Mouse (Mus musculus) c-Kit-negative CD71-positive TER-119-positive erythroid progenitor cells, embryonic 14.5 days (primary cell): ENCODE data around the gene Emilin1.

Experiments used
- DNase-seq: peaks from one replicate; pipeline ENCODE4 v3.0.0-alpha.2; 2013; ENCODE audit warnings: low read depth, low spot score

Emilin1 gene

GRCm38 (mm10) chr5:30925217-30925616, 12.0 kb downstream of the Emilin1 start:
- no peak for DNase-seq

DNA sequence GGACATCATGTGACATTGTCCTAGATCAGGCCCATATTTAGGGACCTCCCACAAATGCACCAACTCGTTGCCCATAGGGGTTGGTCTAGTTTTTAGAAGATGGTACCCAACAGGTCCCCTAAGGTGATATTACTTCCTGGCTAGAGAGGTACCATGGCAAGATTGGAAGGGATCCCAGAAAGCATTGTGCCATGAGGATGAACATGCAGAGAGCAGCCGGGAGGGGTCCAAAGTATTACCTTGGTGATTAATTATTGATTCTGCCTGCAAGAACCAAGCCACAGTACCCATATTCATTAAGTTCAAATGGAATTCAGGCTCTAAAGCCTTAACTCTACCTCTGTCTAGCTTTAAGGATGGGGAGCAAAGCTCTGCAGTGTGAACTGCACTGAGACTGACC, 12.9 kb downstream of the Emilin1 start:
- DNase-seq: no peak

- DNase-seq: no peak
These were observed 14.8 kb downstream of the Emilin1 start for GRCm38 (mm10) chr5:30927945-30928529.

GRCm38 (mm10) chr5:30930121-30930520, 16.9 kb downstream of the Emilin1 start:
- DNase-seq: no peak

DNA sequence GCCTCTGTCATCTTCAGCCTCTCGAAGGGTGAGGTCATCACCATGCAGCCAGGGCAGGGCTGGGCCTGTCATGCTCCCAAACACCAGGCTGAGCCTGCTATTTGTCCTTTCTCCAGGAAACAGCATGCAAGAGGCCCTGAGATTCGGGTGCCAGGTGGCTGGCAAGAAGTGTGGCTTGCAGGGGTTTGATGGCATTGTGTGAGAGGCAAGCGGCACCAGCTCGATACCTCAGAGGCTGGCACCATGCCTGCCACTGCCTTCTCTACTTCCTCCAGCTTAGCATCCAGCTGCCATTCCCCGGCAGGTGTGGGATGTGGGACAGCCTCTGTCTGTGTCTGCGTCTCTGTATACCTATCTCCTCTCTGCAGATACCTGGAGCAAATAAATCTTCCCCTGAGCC, 17.6 kb downstream of the Emilin1 start:
- no peak for DNase-seq

- no peak for DNase-seq
These were observed 18.2 kb downstream of the Emilin1 start for GRCm38 (mm10) chr5:30931378-30931777.

DNA sequence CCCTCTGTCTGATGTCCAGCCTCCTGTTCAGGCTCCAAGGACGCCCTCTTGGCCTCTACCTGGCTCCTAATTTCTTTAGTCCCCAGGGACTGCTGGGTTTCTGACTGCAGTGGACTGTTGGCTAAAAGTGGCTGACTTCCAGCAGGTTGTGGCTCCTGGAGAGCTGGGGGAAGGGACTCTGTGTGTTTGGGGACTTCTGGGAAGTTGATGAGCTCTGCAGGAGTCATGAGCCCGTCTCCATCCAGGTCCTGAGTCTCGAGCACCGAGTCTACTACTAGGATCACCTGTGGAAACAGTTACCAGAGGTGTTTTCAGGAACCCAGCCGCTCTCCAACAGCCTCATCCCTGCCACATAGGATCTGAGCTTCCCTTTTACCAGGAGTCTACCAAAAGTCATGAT, 20.5 kb downstream of the Emilin1 start:
- no peak for DNase-seq

DNA sequence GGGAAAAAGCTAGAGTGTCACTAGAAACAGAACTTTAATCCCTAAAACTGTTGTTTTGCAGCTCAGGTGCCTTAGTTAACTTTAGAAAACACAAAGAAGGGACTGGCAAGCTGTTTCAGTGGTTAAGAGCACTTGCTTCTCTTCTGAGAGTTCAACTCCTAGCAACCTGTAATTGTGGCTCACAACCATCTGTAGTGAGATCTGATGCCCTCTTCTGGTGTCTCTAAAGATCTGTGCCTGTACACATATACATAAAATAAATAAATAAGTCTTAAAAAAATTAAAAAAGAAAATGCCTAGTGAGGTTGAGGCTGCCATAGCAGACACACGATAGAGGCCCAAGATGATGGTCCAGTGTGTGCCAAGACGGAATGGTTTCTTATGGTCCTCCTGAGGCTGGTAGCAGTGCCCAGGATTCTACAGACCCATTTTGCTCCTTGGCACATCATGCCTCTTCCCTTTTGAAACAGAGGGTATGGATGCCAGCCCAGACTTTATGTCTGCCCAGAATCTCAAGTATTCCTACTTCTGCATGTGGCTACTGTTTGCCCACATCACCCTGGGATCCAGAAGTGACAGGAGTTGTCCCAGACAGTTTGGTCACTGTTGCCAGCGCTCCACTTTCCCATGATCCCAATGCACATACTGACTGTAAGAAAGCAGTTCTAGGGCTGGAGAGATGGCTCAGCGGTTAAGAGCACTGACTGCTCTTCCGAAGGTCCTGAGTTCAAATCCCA, 21.7 kb downstream of the Emilin1 start:
- DNase-seq: no peak

DNA sequence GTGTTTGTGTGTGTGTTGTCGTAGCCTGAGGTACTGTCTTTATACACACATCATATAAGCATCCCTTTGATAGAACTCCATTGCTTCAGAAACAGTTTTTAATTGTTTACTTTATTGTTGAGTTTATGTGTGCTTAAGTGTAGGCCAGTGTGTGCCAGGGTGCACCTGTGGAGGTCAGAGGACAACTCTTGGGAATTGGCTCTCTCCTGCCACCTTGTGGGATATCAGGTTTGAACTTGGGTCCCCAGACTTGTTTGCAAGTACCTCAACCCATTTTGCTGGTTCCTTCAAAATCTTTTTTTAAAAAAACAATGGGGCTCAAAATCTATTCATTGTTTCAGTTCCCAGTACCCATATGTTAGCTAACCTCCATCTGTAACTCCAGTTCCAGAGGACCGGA, 29.8 kb downstream of the Emilin1 start:
- no peak for DNase-seq

DNA sequence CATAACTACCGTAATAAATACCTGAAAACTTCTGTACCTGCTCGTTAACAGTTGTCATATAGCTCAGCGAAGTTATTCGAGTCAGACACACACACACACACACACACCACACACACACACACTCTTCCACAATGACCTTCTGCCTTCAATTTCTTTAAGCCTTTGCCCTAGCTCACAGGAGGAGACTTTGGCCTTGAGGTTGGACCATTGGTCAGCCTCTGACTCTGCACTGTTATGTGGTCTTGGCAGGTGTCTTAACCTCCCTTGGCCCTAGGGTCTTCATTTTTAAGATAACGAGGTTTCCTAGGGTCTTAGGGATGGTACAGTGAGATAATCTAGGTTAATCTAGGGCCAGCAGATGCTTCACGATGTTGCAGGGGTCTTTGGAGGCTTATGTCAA, 31.1 kb downstream of the Emilin1 start:
- no peak for DNase-seq

DNA sequence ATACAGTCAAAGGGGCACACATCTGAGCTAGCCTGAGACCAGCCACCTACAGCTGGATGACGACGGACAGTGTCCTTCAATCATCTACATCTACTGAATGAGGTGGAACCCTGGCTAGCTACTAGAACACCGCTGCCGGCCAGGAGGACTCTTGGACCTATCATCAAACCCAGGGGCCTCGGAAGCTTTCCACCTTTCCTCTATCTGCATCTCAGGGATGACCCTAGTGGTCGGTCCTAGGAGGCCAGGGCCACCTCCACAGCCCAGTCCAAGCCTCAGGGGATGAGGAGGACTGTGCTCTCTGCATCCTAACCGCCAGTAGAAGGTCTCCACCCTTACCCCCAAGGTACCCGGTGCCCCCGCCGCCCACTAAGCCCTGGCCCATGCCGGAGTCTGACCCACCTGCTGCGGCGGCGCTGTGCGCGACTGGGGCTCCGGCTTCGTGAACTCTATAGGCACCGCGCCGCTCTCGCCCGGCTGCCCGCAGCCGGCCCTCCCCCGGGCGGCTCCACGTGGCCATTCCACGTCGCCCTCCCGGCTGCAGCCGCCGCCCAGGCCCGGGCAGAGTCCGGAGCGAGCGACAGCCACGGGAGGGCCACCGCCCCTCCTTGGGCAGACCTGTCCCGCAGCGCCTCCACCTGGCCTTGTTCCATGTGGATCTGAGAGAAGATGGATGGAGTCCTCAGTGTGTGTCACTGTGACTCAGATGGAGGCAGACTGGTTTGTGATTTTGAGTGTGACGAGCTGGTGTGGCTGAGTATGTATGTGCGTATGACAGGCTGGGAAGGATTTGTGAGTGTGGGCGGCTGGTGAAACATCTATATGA, 32.0 kb downstream of the Emilin1 start, which contains the start of gene Cgref1:
Cgref1 (minus strand) TSS at position 636 of the 826 bp plus-strand sequence.
- DNase-seq: no peak

DNA sequence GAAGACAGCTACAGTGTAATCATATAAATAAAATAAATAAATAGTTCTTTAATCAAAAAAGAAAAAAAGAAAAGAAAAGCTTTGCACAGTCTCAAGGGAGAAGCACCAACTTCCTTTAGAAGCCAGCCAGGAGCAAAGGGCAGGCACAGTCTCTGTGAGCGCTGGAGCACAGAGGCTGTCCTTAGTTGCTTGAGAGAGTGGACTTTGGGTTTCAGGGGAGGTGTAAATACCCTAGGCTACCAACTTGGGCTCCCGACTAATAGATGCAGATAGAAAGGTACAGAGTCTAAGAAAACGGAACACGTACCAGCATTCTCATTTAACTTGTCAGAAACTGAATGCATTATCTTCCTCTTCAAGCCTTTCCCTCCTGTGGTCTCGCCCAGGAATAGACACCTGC, 35.4 kb downstream of the Emilin1 start:
- no peak for DNase-seq

GRCm38 (mm10) chr5:30949654-30950326, 36.6 kb downstream of the Emilin1 start:
- peak; percentile 57 for DNase-seq

DNA sequence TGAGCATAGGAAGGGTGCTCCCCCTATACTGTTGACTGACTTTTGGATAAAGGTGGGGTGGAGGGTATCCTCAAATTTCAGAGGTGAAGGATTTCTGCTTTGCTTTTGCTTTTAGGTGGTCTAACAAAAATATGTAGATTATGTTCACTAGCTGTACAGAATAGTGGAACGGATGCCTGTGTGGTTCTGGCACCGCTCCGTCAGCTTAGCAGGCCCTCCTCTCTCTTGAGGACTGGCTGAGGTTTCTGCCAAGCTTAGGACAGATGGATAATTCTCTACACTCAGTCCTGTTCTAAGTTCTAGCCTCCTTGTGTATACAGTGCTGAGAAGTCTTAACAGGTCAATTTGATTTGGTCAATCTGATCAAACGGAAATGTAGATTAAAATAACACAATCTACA, 37.2 kb downstream of the Emilin1 start:
- DNase-seq: no peak

- DNase-seq: no peak
These were observed 37.7 kb downstream of the Emilin1 start for GRCm38 (mm10) chr5:30950922-30951321.

DNA sequence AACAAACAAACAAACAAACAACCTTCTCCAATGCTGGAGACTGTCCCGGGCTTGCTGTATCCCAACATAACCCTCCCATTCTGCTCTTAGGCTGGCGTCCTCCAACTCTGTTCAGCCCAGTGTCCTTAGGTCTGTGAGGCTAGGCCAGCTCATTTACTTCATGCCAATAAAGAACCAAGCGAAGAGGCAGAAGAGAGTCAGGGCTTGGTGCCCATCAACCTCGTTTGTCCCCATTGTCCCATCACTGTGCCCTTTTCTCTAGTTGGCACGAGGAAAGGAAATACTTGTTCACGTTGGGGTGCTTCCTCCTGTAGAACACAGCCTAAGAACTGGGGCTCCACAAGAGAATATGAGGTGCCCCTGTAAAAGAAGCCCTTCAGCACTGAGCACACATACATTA, 38.5 kb downstream of the Emilin1 start:
- DNase-seq: no peak

GRCm38 (mm10) chr5:30952551-30952950, 39.3 kb downstream of the Emilin1 start:
- no peak for DNase-seq

DNA sequence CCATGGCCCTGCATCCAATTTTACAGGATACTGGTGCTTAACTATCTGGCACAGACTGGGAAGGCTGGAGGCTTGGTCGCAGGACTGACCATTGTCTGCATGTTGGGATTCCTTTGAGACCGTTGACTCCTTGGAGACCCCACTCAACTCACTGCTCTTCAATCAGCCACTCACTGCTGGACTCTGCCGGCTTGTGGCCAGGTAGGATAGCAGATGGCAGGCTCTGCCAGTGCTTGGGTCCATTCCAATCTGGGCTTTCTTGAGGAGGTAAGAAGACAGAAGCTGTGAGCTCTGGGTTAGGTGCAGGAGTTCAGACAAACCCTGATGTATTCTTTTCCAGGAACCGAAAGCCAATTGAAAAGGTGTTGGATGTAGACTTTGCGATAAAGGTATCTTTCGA, 40.9 kb downstream of the Emilin1 start:
- no peak for DNase-seq

DNA sequence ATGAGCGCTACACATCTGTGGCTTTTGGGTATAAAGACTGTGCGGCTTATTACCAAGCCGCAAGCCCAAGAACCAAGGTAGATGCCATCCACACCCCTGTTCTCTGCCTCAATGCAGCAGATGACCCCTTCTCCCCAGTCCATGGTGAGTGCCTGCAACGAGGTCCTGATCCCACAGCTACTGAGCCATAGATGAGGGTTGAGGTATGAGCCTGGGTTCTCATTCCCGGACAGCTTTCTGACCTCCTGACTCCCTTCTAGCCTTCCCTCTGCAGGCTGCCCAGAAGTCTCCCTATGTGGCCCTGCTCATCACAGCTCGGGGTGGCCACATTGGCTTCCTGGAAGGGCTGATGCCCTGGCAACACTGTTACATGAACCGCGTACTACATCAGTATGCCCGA, 41.4 kb downstream of the Emilin1 start:
- no peak for DNase-seq

DNA sequence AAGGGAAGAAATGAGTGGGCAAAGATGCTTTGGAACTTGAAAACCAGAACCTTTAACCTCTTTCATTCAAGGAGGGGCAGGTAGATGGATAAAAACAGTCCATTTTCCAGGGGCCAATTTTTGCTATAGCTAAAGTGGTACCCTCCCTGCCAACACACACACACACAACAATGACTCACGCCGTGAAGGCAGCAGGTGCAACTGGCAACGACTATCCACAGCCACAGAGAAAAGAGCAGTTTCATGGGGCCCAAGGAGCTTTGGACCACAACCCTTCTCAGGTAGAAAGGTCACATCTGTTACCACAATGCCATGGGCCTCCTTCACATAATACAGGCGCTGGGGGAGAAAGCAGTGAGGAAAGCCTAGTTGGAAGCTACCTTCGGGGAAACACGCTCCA, 42.5 kb downstream of the Emilin1 start:
- DNase-seq: no peak

- no peak for DNase-seq
These were observed 44.7 kb downstream of the Emilin1 start for GRCm38 (mm10) chr5:30957891-30958290.
